Mouse (Mus musculus) CD4-positive, CD25-positive, alpha-beta regulatory T cell, adult 9 weeks (primary cell): ENCODE measurements around the gene Etv3. TPM values are rescaled to one million over a fixed set of nuclear protein-coding genes. Genes with fewer than 3 reads are reported as not detected.

Experiments used
- polyA plus RNA-seq: library from polyadenylated mRNA; unstranded; fragments of 100-300 nt; shearing (Covaris generic); gene quantifications from one replicate; pipeline ENCODE4 v1.2.1, GENCODE M21; 2017

Gene Etv3
- 48.1 TPM for polyA plus RNA-seq

GRCm38 (mm10) chr3:87525043-87525836, at the start of gene Etv3:
TSS of gene Etv3 (plus strand) at chr3:87525407.

Other genes with a start within 250 kb of the Etv3 start
- gene Cd5l, start 167.5 kb upstream of the Etv3 start, polyA plus RNA-seq, result 1.2 TPM
- gene Fcrl1, start 149.0 kb upstream of the Etv3 start, polyA plus RNA-seq, result 17.7 TPM
- gene Fcrl5, start 89.6 kb upstream of the Etv3 start, polyA plus RNA-seq, result 0.71 TPM
- gene Arhgef11, start 92.2 kb downstream of the Etv3 start, polyA plus RNA-seq, result 6.0 TPM
- gene Lrrc71, start 223.2 kb downstream of the Etv3 start, polyA plus RNA-seq, result 0.17 TPM